Mouse (Mus musculus) cerebellum, adult 2 months (tissue): ENCODE results near the gene Sis.

Source experiments
- CTCF ChIP-seq: fragments of 200-500 bp; IDR thresholded peaks from 2 replicates; pipeline ENCODE4 v1.5.1; 2011; ENCODE audit warnings: low read depth, mild to moderate bottlenecking, control low read depth, low read length, moderate library complexity, borderline replicate concordance; ENCODE audit not compliant: insufficient read depth
- POLR2A ChIP-seq: fragments of 200-500 bp; IDR thresholded peaks from 2 replicates; pipeline ENCODE4 v1.6.1; 2011; ENCODE audit warnings: low read length, control low read depth, borderline replicate concordance; ENCODE audit not compliant: insufficient read depth

DNA sequence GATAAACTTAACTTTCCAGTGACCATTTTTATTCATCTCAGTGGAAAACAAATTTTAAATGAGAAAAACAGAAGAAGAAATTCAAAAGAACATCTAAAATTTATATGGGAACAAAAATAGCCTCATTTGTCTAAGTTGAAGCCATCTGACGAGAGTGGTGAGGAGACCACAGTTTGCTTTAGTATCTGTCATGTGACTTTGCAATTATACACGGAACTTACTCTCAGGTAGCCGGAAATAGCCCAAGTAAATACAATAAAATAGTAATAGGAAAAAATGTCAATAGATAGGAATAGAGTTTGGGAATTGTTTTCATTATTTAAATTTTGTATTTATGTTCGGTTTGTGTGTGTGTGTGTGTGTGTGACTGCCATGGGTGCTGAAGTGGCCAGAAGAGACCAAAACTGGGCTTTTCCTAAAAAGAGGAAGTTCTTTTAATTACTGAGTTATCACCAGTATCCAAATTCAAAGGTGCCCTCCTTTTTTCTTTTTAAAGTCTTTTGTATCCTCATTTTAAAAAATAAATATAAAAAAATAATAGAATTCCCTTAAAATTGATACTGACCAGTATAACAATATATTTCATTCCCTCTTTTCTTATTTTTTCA lies 48.6 kb downstream of the Sis start:
- TF ChIP-seq CTCF (no peak), POLR2A (no peak)
